Mouse (Mus musculus) heart, postnatal 0 days (tissue): ENCODE data around the gene Vwa3b.

Experiments
- CTCF ChIP-seq: IDR thresholded peaks from 2 replicates; pipeline ENCODE4 v1.5.1; 2016; ENCODE audit warnings: antibody characterized with exemption, control low read depth, low read depth
- EP300 ChIP-seq: IDR thresholded peaks from 2 replicates; pipeline ENCODE4 v1.6.1; 2016; ENCODE audit warnings: antibody characterized with exemption, low read depth

DNA sequence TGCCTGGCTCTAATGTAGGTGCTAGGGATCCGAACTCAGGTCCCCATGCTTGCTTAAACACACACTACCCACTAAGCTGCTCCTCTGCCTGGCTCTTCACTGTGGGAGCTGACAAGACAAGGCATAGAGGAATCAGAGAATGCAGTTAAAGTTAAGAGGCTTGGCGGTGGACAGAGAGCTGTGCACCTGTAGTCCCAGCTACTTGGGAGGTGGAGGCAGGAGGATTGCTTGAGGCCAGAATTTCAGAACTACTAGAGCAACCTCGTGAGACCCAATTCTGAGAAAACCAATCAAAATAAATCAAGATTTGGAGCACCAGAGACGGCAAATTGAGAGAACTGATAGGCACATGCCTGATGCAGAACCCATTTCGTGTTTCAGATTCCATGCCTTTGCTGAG lies 36.7 kb downstream of the Vwa3b start:
- TF ChIP-seq EP300 (no peak), CTCF (no peak)
